In genomic region chr1:89235296-89235695, GRCm38 (mm10) we compare ENCODE assay signal across 9 mouse cellular contexts.
DNase-seq lines count a peak whose midpoint lies in the region; ATAC-seq and TF ChIP-seq lines count a peak whose summit lies in the region.
"Had no signal": no experiment of that assay in that cellular context is flagged by ENCODE, and none has a peak within 500 bp of the region (broad histone marks: within the 10 kb centered on the region; RNA-seq: fewer than 3 reads in every experiment).

No protein-coding gene starts in this region.

- WGBS in embryonic facial prominence, embryonic 14.5 days, result 27% methylated on average over 3 of the region's 3 CpGs
- 32% methylated on average over 3 of the region's 3 CpGs for WGBS in heart, embryonic 16.5 days
- 18% methylated on average over 3 of the region's 3 CpGs for WGBS in liver, embryonic 14.5 days (ENCODE audit: insufficient replicate concordance)
- WGBS in neural tube, embryonic 15.5 days, result 44% methylated on average over 3 of the region's 3 CpGs

- H3K4me2 ChIP-seq in embryonic facial prominence, embryonic 14.5 days (ENCODE audit: low read depth, low read length), result no peak overlapping the region
- no peak overlapping the region for H3K4me2 ChIP-seq in heart, embryonic 16.5 days (ENCODE audit: low read depth, low read length)
- no peak overlapping the region for H3K4me2 ChIP-seq in liver, embryonic 14.5 days (ENCODE audit: low read depth)
- H3K4me2 ChIP-seq in neural tube, embryonic 15.5 days, result no peak overlapping the region

- no peak for TF ChIP-seq EP300 in liver, embryonic 14.5 days (IDR thresholded peaks at IDR 0.05; ENCODE audit: low read depth)

- TF ChIP-seq CTCF in liver, embryonic 14.5 days (IDR thresholded peaks at IDR 0.05; ENCODE audit: low read depth), result peak; percentile 29; the same call in 1 of the 2 replicates

- peak; percentile 75; the same call in 1 of the 2 replicates for ATAC-seq in embryonic facial prominence, embryonic 14.5 days (ENCODE audit: low read depth)
- ATAC-seq in heart, embryonic 16.5 days (replicated peaks; ENCODE audit: extremely low read depth, insufficient read depth, low FRiP score), result peak; percentile 63
- no peak for ATAC-seq in liver, embryonic 14.5 days (ENCODE audit: insufficient read depth)
- ATAC-seq in neural tube, embryonic 15.5 days (ENCODE audit: low FRiP score), result peak; percentile 77; the same call in 1 of the 2 replicates

- H3K9ac ChIP-seq in embryonic facial prominence, embryonic 14.5 days (ENCODE audit: low read depth, low read length), result no peak overlapping the region
- H3K9ac ChIP-seq in heart, embryonic 16.5 days (ENCODE audit: low read length), result no peak overlapping the region
- H3K9ac ChIP-seq in liver, embryonic 14.5 days (replicated peaks), result no peak overlapping the region
- H3K9ac ChIP-seq in neural tube, embryonic 15.5 days (replicated peaks), result no peak overlapping the region

- H3K36me3 ChIP-seq in embryonic facial prominence, embryonic 14.5 days (ENCODE audit: control insufficient read depth, insufficient read depth, low read length), result no peaks in the 10 kb centered on the region
- H3K36me3 ChIP-seq in heart, embryonic 16.5 days (ENCODE audit: control insufficient read depth, insufficient read depth), result no peaks in the 10 kb centered on the region
- no peaks in the 10 kb centered on the region for H3K36me3 ChIP-seq in liver, embryonic 14.5 days (replicated peaks; ENCODE audit: control insufficient read depth, insufficient read depth, low read depth)
- no peaks in the 10 kb centered on the region for H3K36me3 ChIP-seq in neural tube, embryonic 15.5 days

- H3K4me3 ChIP-seq in embryonic facial prominence, embryonic 14.5 days (ENCODE audit: low read depth, low read length), result no peak overlapping the region
- H3K4me3 ChIP-seq in heart, embryonic 16.5 days (ENCODE audit: low read length), result no peak overlapping the region
- no peak overlapping the region for H3K4me3 ChIP-seq in liver, embryonic 14.5 days (ENCODE audit: insufficient read depth in 1 of 2, low read depth in 2 of 2, low read length in 2 of 2)
- H3K4me3 ChIP-seq in neural tube, embryonic 15.5 days (replicated peaks), result no peak overlapping the region

- H3K27me3 ChIP-seq in embryonic facial prominence, embryonic 14.5 days (replicated peaks; ENCODE audit: control insufficient read depth, insufficient read depth, low read length), result no peaks in the 10 kb centered on the region
- H3K27me3 ChIP-seq in heart, embryonic 16.5 days (ENCODE audit: control insufficient read depth, insufficient read depth, low read length), result no peaks in the 10 kb centered on the region
- no peaks in the 10 kb centered on the region for H3K27me3 ChIP-seq in liver, embryonic 14.5 days (ENCODE audit: control insufficient read depth, insufficient read depth, low read length)
- no peaks in the 10 kb centered on the region for H3K27me3 ChIP-seq in neural tube, embryonic 15.5 days (replicated peaks)

- peak; percentile 32 for DNase-seq in 3134 (ENCODE audit: extremely low read depth, insufficient read length, low spot score)
- DNase-seq in adrenal gland, postnatal 14 days, result peak; percentile 76
- DNase-seq in embryonic facial prominence, embryonic 14.5 days (ENCODE audit: low spot score), result peak; percentile 90
- peak; percentile 79 to 87 for DNase-seq in kidney, postnatal 25 days
- peak; percentile 23 to 24 (median 24) for DNase-seq in liver, embryonic 14.5 days (ENCODE audit: low read depth in 3 of 3, low spot score in 3 of 3)
- no peak for DNase-seq in thymus, postnatal 0 days (ENCODE audit: low spot score)

- H3K27ac ChIP-seq in embryonic facial prominence, embryonic 14.5 days (replicated peaks; ENCODE audit: low read depth, low read length), result no peak overlapping the region
- H3K27ac ChIP-seq in heart, embryonic 16.5 days (ENCODE audit: low read length), result no peak overlapping the region
- no peak overlapping the region for H3K27ac ChIP-seq in liver, embryonic 14.5 days
- no peak overlapping the region for H3K27ac ChIP-seq in neural tube, embryonic 15.5 days (replicated peaks)
- H3K27ac ChIP-seq: macrophage had no signal

- H3K9me3 ChIP-seq in embryonic facial prominence, embryonic 14.5 days (ENCODE audit: control insufficient read depth, low read length), result no peaks in the 10 kb centered on the region
- H3K9me3 ChIP-seq in heart, embryonic 16.5 days (replicated peaks; ENCODE audit: control insufficient read depth, low read length), result no peaks in the 10 kb centered on the region
- no peaks in the 10 kb centered on the region for H3K9me3 ChIP-seq in liver, embryonic 14.5 days (ENCODE audit: control insufficient read depth, low read length)
- H3K9me3 ChIP-seq in neural tube, embryonic 15.5 days (replicated peaks), result no peaks in the 10 kb centered on the region

- H3K4me1 ChIP-seq in embryonic facial prominence, embryonic 14.5 days (ENCODE audit: control insufficient read depth, insufficient read depth, low read length), result no peaks in the 10 kb centered on the region
- H3K4me1 ChIP-seq in heart, embryonic 16.5 days (ENCODE audit: control insufficient read depth, insufficient read depth, low read length), result no peaks in the 10 kb centered on the region
- H3K4me1 ChIP-seq in liver, embryonic 14.5 days (replicated peaks; ENCODE audit: control insufficient read depth in 2 of 2, insufficient read depth in 2 of 2, low read length in 1 of 2), result no peaks in the 10 kb centered on the region
- H3K4me1 ChIP-seq in neural tube, embryonic 15.5 days, result peaks cover 7% of the 10 kb centered on the region
